Mouse (Mus musculus) embryonic facial prominence, embryonic 10.5 days (tissue): ENCODE data around the gene Tcf12. TPM values are rescaled to one million over a fixed set of nuclear protein-coding genes. Genes with fewer than 3 reads are reported as not detected.
A peak's percentile ranks its signal among the peaks of the same experiment; 100 is the strongest.

Experiments used
- DNase-seq: peaks from one replicate; pipeline ENCODE4 v3.0.0-alpha.2; 2017; ENCODE audit warnings: low spot score
- H3K27ac ChIP-seq: fragments of 300-500 bp; sonication (generic); replicated peaks from 2 replicates; pipeline ENCODE4 v1.5.1; 2016; ENCODE audit warnings: mild to moderate bottlenecking
- H3K27me3 ChIP-seq: fragments of 300-500 bp; sonication (generic); replicated peaks from 2 replicates; pipeline ENCODE4 v1.6.1; 2016; ENCODE audit warnings: low read depth, mild to moderate bottlenecking; ENCODE audit not compliant: poor library complexity, severe bottlenecking
- H3K36me3 ChIP-seq: fragments of 300-500 bp; sonication (generic); replicated peaks from 2 replicates; pipeline ENCODE4 v1.6.1; 2016; ENCODE audit warnings: mild to moderate bottlenecking, moderate library complexity
- H3K4me1 ChIP-seq: fragments of 300-500 bp; sonication (generic); 2 replicates; pipeline ENCODE4 v1.6.1; 2016
- H3K4me3 ChIP-seq: fragments of 300-500 bp; sonication (generic); 2 replicates; pipeline ENCODE4 v1.5.1; 2016; ENCODE audit warnings: mild to moderate bottlenecking, moderate library complexity
- H3K9me3 ChIP-seq: fragments of 300-500 bp; sonication (generic); 2 replicates; pipeline ENCODE4 v1.6.1; 2016; ENCODE audit warnings: mild to moderate bottlenecking
- WGBS: fragments of 180-500 bp; shearing (Covaris S2); methylation state at CpG from one replicate; pipeline ENCODE4 v1.1.7; 2016; 5-methylcytosine and 5-hydroxymethylcytosine counted together
- polyA plus RNA-seq: library from polyadenylated mRNA; unstranded; fragments of >200 nt; fragmentation: Nextera tagmentation; extraction: Ambion mirVana; gene quantifications from 2 replicates; pipeline ENCODE4 v1.2.1, GENCODE M21; 2016

Tcf12 gene
- polyA plus RNA-seq, 1 experiment from 2014 or later = 169 TPM

GRCm38 (mm10) chr9:71822003-71822402 is 289.7 kb downstream of the Tcf12 start:
- Histone ChIP-seq H3K4me1 (peaks cover 13% of the 10 kb centered on the region), H3K4me3 (no peak overlapping the region), H3K27me3 (no peaks in the 10 kb centered on the region), H3K36me3 (no peaks in the 10 kb centered on the region), H3K27ac (no peak overlapping the region), H3K9me3 (no peaks in the 10 kb centered on the region)
- 91% methylated on average over 3 of the region's 3 CpGs for WGBS
- no peak for DNase-seq

- H3K4me3 ChIP-seq = no peak overlapping the region
- 92% methylated on average over 7 of the region's 7 CpGs for WGBS
Measured at GRCm38 (mm10) chr9:71818453-71818852, 293.2 kb downstream of the Tcf12 start.

GRCm38 (mm10) chr9:71816121-71816520 is 295.6 kb downstream of the Tcf12 start:
- DNase-seq = no peak
- H3K36me3 ChIP-seq = no peaks in the 10 kb centered on the region
- H3K4me1 ChIP-seq = peaks cover 27% of the 10 kb centered on the region
- H3K9me3 ChIP-seq = no peaks in the 10 kb centered on the region
- H3K27ac ChIP-seq = no peak overlapping the region
- no peaks in the 10 kb centered on the region for H3K27me3 ChIP-seq
- H3K4me3 ChIP-seq = no peak overlapping the region
- 68% methylated on average over 3 of the region's 3 CpGs for WGBS

More at GRCm38 (mm10) chr9:71818453-71818852, 293.2 kb downstream of the Tcf12 start:
- no peak for DNase-seq
- Histone ChIP-seq H3K27me3 (no peaks in the 10 kb centered on the region), H3K4me1 (peaks cover 11% of the 10 kb centered on the region; the same call in 1 of the 2 replicates), H3K9me3 (no peaks in the 10 kb centered on the region), H3K27ac (no peak overlapping the region), H3K36me3 (no peaks in the 10 kb centered on the region)

GRCm38 (mm10) chr9:71813565-71813964 is 298.1 kb downstream of the Tcf12 start:
- no peak for DNase-seq
- Histone ChIP-seq H3K36me3 (no peaks in the 10 kb centered on the region), H3K4me3 (no peak overlapping the region), H3K4me1 (peaks cover 35% of the 10 kb centered on the region), H3K27ac (no peak overlapping the region), H3K27me3 (no peaks in the 10 kb centered on the region; the same call in 1 of the 2 replicates), H3K9me3 (no peaks in the 10 kb centered on the region)
- 89% methylated on average over 3 of the region's 3 CpGs for WGBS

- Histone ChIP-seq H3K36me3 (no peaks in the 10 kb centered on the region), H3K27ac (no peak overlapping the region), H3K4me3 (no peak overlapping the region), H3K27me3 (no peaks in the 10 kb centered on the region; the same call in 1 of the 2 replicates), H3K4me1 (peaks cover 34% of the 10 kb centered on the region), H3K9me3 (no peaks in the 10 kb centered on the region)
- DNase-seq = no peak
- 59% methylated on average over 4 of the region's 4 CpGs for WGBS
Measured at GRCm38 (mm10) chr9:71812914-71813313, 298.8 kb downstream of the Tcf12 start.

GRCm38 (mm10) chr9:71812402-71812801 is 299.3 kb downstream of the Tcf12 start:
- Histone ChIP-seq H3K4me1 (peaks cover 36% of the 10 kb centered on the region), H3K4me3 (no peak overlapping the region), H3K27ac (no peak overlapping the region), H3K36me3 (no peaks in the 10 kb centered on the region), H3K27me3 (no peaks in the 10 kb centered on the region; the same call in 1 of the 2 replicates), H3K9me3 (no peaks in the 10 kb centered on the region)
- WGBS = 48% methylated on average over 4 of the region's 4 CpGs
- no peak for DNase-seq

GRCm38 (mm10) chr9:71811404-71811803 is 300.3 kb downstream of the Tcf12 start:
- H3K9me3 ChIP-seq = no peaks in the 10 kb centered on the region
- H3K4me3 ChIP-seq = no peak overlapping the region
- H3K36me3 ChIP-seq = no peaks in the 10 kb centered on the region
- WGBS = 76% methylated on average over 5 of the region's 5 CpGs
- H3K27ac ChIP-seq = no peak overlapping the region
- H3K4me1 ChIP-seq = peaks cover 36% of the 10 kb centered on the region
- no peak for DNase-seq
- H3K27me3 ChIP-seq = no peaks in the 10 kb centered on the region; the same call in 1 of the 2 replicates

GRCm38 (mm10) chr9:71810723-71811122 is 300.9 kb downstream of the Tcf12 start:
- H3K27me3 ChIP-seq = no peaks in the 10 kb centered on the region; the same call in 1 of the 2 replicates
- no peak overlapping the region for H3K4me3 ChIP-seq
- no peaks in the 10 kb centered on the region for H3K9me3 ChIP-seq
- no peaks in the 10 kb centered on the region for H3K36me3 ChIP-seq
- DNase-seq = no peak
- no peak overlapping the region for H3K27ac ChIP-seq
- peaks cover 36% of the 10 kb centered on the region for H3K4me1 ChIP-seq
- 82% methylated on average over 2 of the region's 2 CpGs for WGBS

GRCm38 (mm10) chr9:71808640-71809254 is 302.9 kb downstream of the Tcf12 start:
- Histone ChIP-seq H3K36me3 (no peaks in the 10 kb centered on the region), H3K4me3 (peak overlapping the region; percentile 29; the same call in 1 of the 2 replicates), H3K27me3 (no peaks in the 10 kb centered on the region; the same call in 1 of the 2 replicates), H3K4me1 (peaks cover 54% of the 10 kb centered on the region), H3K9me3 (no peaks in the 10 kb centered on the region), H3K27ac (no peak overlapping the region)
- WGBS = 37% methylated on average over 11 of the region's 11 CpGs
- DNase-seq = peak; percentile 18

- H3K4me3 ChIP-seq = no peak overlapping the region
- no peaks in the 10 kb centered on the region for H3K36me3 ChIP-seq
- no peaks in the 10 kb centered on the region; the same call in 1 of the 2 replicates for H3K27me3 ChIP-seq
- 51% methylated on average over 4 of the region's 4 CpGs for WGBS
- H3K9me3 ChIP-seq = no peaks in the 10 kb centered on the region
- DNase-seq = no peak
- H3K4me1 ChIP-seq = peaks cover 60% of the 10 kb centered on the region
- no peak overlapping the region for H3K27ac ChIP-seq
Measured at GRCm38 (mm10) chr9:71807801-71808200, 303.9 kb downstream of the Tcf12 start.

- peaks cover 47% of the 10 kb centered on the region for H3K4me1 ChIP-seq
- H3K4me3 ChIP-seq = no peak overlapping the region
- peaks cover 4% of the 10 kb centered on the region; the same call in 1 of the 2 replicates for H3K27me3 ChIP-seq
- WGBS = 7% methylated on average over 2 of the region's 2 CpGs
- peak; percentile 85 for DNase-seq
- no peak overlapping the region for H3K27ac ChIP-seq
- no peaks in the 10 kb centered on the region for H3K9me3 ChIP-seq
- H3K36me3 ChIP-seq = no peaks in the 10 kb centered on the region
Measured at GRCm38 (mm10) chr9:71806422-71806805, 305.3 kb downstream of the Tcf12 start.

GRCm38 (mm10) chr9:71805646-71806421 is 305.8 kb downstream of the Tcf12 start:
- peaks cover 4% of the 10 kb centered on the region; the same call in 1 of the 2 replicates for H3K27me3 ChIP-seq
- no peak overlapping the region for H3K4me3 ChIP-seq
- no peaks in the 10 kb centered on the region for H3K9me3 ChIP-seq
- H3K4me1 ChIP-seq = peaks cover 44% of the 10 kb centered on the region
- H3K36me3 ChIP-seq = no peaks in the 10 kb centered on the region
- WGBS = 40% methylated on average over 6 of the region's 6 CpGs
- DNase-seq = peak; percentile 23
- peak overlapping the region; percentile 5 for H3K27ac ChIP-seq
